Mouse (Mus musculus): ENCODE measurements around the gene Klhl3. TPM values are rescaled to one million over a fixed set of nuclear protein-coding genes. Genes with fewer than 3 reads are reported as not detected.

Klhl3 gene
- 1.9 and 2.0 TPM in 2 replicates for polyA plus RNA-seq (2012; rRNA removed)

DNA sequence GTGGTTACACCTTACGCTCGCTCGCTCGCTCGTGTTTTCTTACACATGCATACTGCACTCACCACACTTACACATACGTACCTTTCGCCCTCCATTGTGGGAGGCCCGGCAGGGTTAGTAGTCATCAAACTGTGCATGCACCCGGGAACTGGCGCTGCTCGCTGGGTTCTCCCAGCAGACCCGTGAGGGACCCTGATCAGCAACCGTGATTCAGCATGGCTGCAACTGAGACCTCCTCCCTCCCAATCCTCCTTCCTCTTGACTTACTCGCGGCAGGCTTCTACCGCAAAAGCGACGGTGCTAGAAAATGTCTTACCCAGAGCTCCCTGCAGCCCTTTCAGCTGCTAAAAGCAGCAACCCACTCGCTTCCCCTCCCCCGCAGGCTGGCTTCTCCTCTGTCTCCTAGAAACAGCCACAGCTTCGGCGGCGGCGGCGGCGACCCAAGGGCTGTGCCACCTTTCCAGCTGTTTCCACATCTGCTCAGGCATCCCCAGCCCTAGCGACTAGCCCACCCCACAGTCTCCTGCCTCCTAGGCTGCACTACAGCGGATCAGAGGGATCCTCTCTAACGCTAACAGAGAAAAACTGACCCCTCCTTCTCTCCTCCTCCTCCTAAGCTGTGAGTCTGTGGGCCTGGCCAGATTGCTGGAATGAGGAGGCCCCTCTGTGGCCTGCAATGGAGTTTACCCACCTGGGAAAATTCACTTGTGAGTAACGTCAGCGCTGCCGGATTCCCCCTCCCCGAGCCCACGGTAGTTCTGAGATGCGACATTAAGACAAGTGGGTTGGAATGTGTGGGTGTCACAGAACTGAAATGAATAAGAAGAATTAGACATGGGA is at the start of gene Klhl3:
Klhl3 (minus strand) TSS at position 532 of the 840 bp plus-strand sequence.
- Histone ChIP-seq H3K27me3 (ENCODE audit: control insufficient read depth, insufficient read depth, low read length) (no peaks in the 10 kb centered on the region), H3K4me3 (ENCODE audit: control insufficient read depth, insufficient read depth, low read length) (peak within 1 kb of the TSS; percentile 54), H3K4me1 (replicated peaks; ENCODE audit: control insufficient read depth, insufficient read depth, low read length) (peaks cover 29% of the 10 kb centered on the region), H3K27ac (ENCODE audit: control insufficient read depth, insufficient read depth, low read length) (peak within 1 kb of the TSS; percentile 46), H3K36me3 (ENCODE audit: control insufficient read depth, insufficient read depth, low read length) (no peaks in the 10 kb centered on the region)
- DNase-seq: peak; percentile 86
- TF ChIP-seq POLR2A (IDR thresholded peaks at IDR 0.05; ENCODE audit: control insufficient read depth, extremely low read depth, insufficient read depth, low read length, poor library complexity): peak; percentile 53; the same call in 1 of the 2 replicates
- 0 out of 2 replicates have a peak, but pooled peaks have one; percentile 7 for TF ChIP-seq CTCF (IDR thresholded peaks at IDR 0.05; ENCODE audit: borderline replicate concordance, control insufficient read depth, extremely low read depth, insufficient read depth, low read length, poor library complexity)
- 1% methylated on average over 35 of the region's 35 CpGs for WGBS

- DNase-seq: no peak
- peaks cover 19% of the 10 kb centered on the region for H3K36me3 ChIP-seq (ENCODE audit: control insufficient read depth, insufficient read depth, low read length)
- TF ChIP-seq POLR2A (IDR thresholded peaks at IDR 0.05; ENCODE audit: control insufficient read depth, extremely low read depth, insufficient read depth, low read length, poor library complexity) (no peak), CTCF (IDR thresholded peaks at IDR 0.05; ENCODE audit: borderline replicate concordance, control insufficient read depth, extremely low read depth, insufficient read depth, low read length, poor library complexity) (no peak)
Observed at GRCm38 (mm10) chr13:58160761-58161160, 47.4 kb upstream of the Klhl3 start.

DNA sequence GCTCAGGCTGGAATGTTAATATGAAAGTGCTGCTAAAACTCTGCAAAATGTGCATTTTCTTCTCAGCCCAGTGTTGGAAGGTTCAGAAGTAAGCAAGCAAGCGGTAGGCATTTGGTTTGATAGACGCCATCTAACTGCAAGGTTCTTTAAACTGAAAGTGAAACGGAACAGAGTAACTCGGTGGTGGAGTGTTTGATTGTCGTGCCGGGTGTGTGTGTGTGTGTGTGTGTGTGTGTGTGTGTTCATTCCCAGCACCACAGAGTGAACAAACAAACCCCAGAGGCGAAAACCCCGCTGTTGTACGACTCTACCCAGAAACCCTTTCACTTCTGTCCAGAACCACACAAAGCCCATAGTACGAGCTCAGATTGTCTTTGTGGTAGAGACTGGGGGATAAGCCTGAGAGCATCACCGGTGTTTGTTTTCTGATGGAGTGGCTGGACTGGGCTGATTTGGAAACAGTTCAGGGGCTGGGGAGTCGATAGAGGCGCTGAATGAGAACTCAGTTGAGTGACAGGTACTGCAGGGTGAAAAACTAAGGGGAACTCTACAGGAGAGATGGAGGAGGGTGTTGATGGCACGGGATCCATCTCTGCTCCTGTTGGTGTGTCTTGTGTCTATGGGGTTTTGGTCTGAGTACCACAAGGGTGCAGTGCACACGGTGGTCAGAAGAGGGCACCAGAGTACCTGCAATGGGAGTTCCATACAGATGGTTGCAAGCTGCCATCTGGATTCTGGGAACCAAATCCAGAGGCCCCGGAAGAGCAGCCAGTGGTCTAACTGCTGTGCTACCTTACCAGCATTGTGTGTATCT is 44.9 kb upstream of the Klhl3 start:
- peak overlapping the region; percentile 90 for H3K4me3 ChIP-seq (ENCODE audit: control insufficient read depth, insufficient read depth, low read length)
- peak overlapping the region; percentile 88 for H3K27ac ChIP-seq (ENCODE audit: control insufficient read depth, insufficient read depth, low read length)
- peaks cover 16% of the 10 kb centered on the region for H3K36me3 ChIP-seq (ENCODE audit: control insufficient read depth, insufficient read depth, low read length)
- peaks cover 6% of the 10 kb centered on the region for H3K4me1 ChIP-seq (replicated peaks; ENCODE audit: control insufficient read depth, insufficient read depth, low read length)
- H3K27me3 ChIP-seq (ENCODE audit: control insufficient read depth, insufficient read depth, low read length): no peaks in the 10 kb centered on the region
- no peak for TF ChIP-seq POLR2A (IDR thresholded peaks at IDR 0.05; ENCODE audit: control insufficient read depth, extremely low read depth, insufficient read depth, low read length, poor library complexity)
- peak; percentile 66; the same call in 1 of the 2 replicates for TF ChIP-seq CTCF (IDR thresholded peaks at IDR 0.05; ENCODE audit: borderline replicate concordance, control insufficient read depth, extremely low read depth, insufficient read depth, low read length, poor library complexity)
- DNase-seq: peak; percentile 87
- 6% methylated on average over 16 of the region's 16 CpGs for WGBS

More at GRCm38 (mm10) chr13:58160761-58161160, 47.4 kb upstream of the Klhl3 start:
- 97% methylated on average over 15 of the region's 15 CpGs for WGBS
- H3K27ac ChIP-seq (ENCODE audit: control insufficient read depth, insufficient read depth, low read length): no peak overlapping the region
- peaks cover 6% of the 10 kb centered on the region for H3K4me1 ChIP-seq (replicated peaks; ENCODE audit: control insufficient read depth, insufficient read depth, low read length)
- no peaks in the 10 kb centered on the region for H3K27me3 ChIP-seq (ENCODE audit: control insufficient read depth, insufficient read depth, low read length)
- no peak overlapping the region for H3K4me3 ChIP-seq (ENCODE audit: control insufficient read depth, insufficient read depth, low read length)

DNA sequence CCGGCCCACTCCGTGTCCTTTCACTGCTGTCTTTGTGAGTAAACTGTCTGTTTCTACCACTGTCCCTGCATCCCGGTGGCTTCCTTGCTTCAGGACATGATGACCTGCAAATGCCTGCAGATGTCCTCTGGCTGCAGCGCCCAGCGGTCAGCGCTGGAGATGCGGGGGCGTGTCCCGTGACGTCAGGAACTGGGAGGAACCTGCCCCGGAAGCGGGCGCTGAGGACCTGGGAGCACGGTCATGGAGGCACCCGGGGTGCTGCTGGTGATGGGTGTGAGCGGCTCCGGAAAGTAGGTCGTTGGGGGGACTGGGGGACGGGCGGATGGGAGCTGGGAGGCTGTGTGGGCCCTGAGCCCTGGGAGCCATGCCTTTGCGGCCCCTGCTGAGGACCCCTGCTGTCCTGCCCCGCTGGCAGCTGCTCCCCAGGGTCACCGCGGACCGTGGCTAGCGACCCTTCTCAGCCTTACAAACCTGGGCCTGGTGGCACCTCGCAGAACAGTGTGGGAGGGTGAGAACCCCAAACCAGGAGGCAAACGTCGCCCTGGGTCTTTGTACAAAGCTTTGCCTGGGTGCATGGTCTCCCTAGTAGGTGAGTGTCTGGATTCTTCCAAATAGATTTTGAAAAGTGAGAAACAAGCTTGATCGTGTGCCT is 44.2 kb upstream of the Klhl3 start, which contains the start of gene Idnk:
Idnk (plus strand) TSS at position 203 of the 652 bp plus-strand sequence.
- Histone ChIP-seq H3K36me3 (ENCODE audit: control insufficient read depth, insufficient read depth, low read length) (peaks cover 12% of the 10 kb centered on the region), H3K27me3 (ENCODE audit: control insufficient read depth, insufficient read depth, low read length) (no peaks in the 10 kb centered on the region), H3K4me1 (replicated peaks; ENCODE audit: control insufficient read depth, insufficient read depth, low read length) (peaks cover 6% of the 10 kb centered on the region), H3K27ac (ENCODE audit: control insufficient read depth, insufficient read depth, low read length) (peak within 1 kb of the TSS; percentile 88), H3K4me3 (ENCODE audit: control insufficient read depth, insufficient read depth, low read length) (peak within 1 kb of the TSS; percentile 90)
- under 1% methylated on average over 30 of the region's 30 CpGs for WGBS
- TF ChIP-seq POLR2A (IDR thresholded peaks at IDR 0.05; ENCODE audit: control insufficient read depth, extremely low read depth, insufficient read depth, low read length, poor library complexity) (peak; percentile 65), CTCF (IDR thresholded peaks at IDR 0.05; ENCODE audit: borderline replicate concordance, control insufficient read depth, extremely low read depth, insufficient read depth, low read length, poor library complexity) (0 out of 2 replicates have a peak, but pooled peaks have one; percentile 67)
- peak; percentile 87 for DNase-seq

DNA sequence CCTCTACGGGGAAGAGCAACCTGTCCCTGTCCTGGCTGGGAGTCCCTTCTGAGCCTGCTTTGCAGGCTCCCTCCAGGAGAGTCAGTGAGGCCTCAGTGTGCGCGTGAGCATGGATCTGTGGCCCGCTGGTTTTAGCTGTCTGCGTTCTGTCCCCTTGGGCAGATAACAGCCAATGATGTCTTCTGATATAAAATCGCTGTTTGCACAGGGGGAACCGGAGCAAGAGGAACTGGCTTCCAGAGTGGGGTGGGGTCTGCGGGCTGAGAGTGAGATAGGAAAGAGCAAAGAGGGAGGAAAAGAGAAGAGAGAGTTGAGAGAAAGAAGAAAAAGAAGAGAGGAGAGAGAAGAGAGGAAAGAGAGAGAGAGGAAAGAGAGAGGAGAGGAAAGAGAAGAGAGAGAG is 43.6 kb upstream of the Klhl3 start:
- Histone ChIP-seq H3K4me3 (ENCODE audit: control insufficient read depth, insufficient read depth, low read length) (peak overlapping the region; percentile 90), H3K36me3 (ENCODE audit: control insufficient read depth, insufficient read depth, low read length) (peaks cover 10% of the 10 kb centered on the region), H3K4me1 (replicated peaks; ENCODE audit: control insufficient read depth, insufficient read depth, low read length) (peaks cover 6% of the 10 kb centered on the region), H3K27ac (ENCODE audit: control insufficient read depth, insufficient read depth, low read length) (no peak overlapping the region), H3K27me3 (ENCODE audit: control insufficient read depth, insufficient read depth, low read length) (no peaks in the 10 kb centered on the region)
- WGBS: 26% methylated on average over 8 of the region's 8 CpGs
- TF ChIP-seq CTCF (IDR thresholded peaks at IDR 0.05; ENCODE audit: borderline replicate concordance, control insufficient read depth, extremely low read depth, insufficient read depth, low read length, poor library complexity) (no peak), POLR2A (IDR thresholded peaks at IDR 0.05; ENCODE audit: control insufficient read depth, extremely low read depth, insufficient read depth, low read length, poor library complexity) (no peak)
- DNase-seq: peak; percentile 30
